Mouse (Mus musculus) heart, embryonic 12.5 days (tissue): ENCODE results near the gene Gm2696. TPM values are rescaled to one million over a fixed set of nuclear protein-coding genes. Genes with fewer than 3 reads are reported as not detected.
"Not testable (repeated sequence)": the region's sequence is repeated elsewhere in the genome, so short reads cannot be mapped to it uniquely, and the experiment has no call there.

Source experiments
- ATAC-seq: fragments of 200-750 bp; cut with Nextera tagmentation; 2 replicates; pipeline ENCODE4 v1.8.0; 2017; ENCODE audit warnings: moderate TSS enrichment, moderate library complexity; ENCODE audit not compliant: insufficient number of reproducible peaks, low FRiP score
- H3K27ac ChIP-seq: fragments of 300-500 bp; sonication (generic); 2 replicates; pipeline ENCODE4 v1.5.1; 2016; ENCODE audit warnings: mild to moderate bottlenecking, moderate library complexity; ENCODE audit not compliant: poor library complexity, severe bottlenecking
- H3K27me3 ChIP-seq: fragments of 300-500 bp; sonication (generic); replicated peaks from 2 replicates; pipeline ENCODE4 v1.6.1; 2016; ENCODE audit warnings: mild to moderate bottlenecking, moderate library complexity
- H3K36me3 ChIP-seq: fragments of 300-500 bp; sonication (generic); 2 replicates; pipeline ENCODE4 v1.6.1; 2016; ENCODE audit warnings: mild to moderate bottlenecking, moderate library complexity
- H3K4me1 ChIP-seq: fragments of 300-500 bp; sonication (generic); replicated peaks from 2 replicates; pipeline ENCODE4 v1.6.1; 2016; ENCODE audit warnings: mild to moderate bottlenecking
- H3K4me2 ChIP-seq: fragments of 300-500 bp; sonication (generic); 2 replicates; pipeline ENCODE4 v1.6.1; 2016; ENCODE audit warnings: mild to moderate bottlenecking, moderate library complexity
- H3K4me3 ChIP-seq: fragments of 300-500 bp; sonication (generic); 2 replicates; pipeline ENCODE4 v1.5.1; 2016; ENCODE audit warnings: mild to moderate bottlenecking
- H3K9ac ChIP-seq: fragments of 300-500 bp; sonication (generic); 2 replicates; pipeline ENCODE4 v1.6.1; 2016; ENCODE audit warnings: mild to moderate bottlenecking, moderate library complexity
- H3K9me3 ChIP-seq: fragments of 300-500 bp; sonication (generic); replicated peaks from 2 replicates; pipeline ENCODE4 v1.6.1; 2016; ENCODE audit warnings: mild to moderate bottlenecking, moderate library complexity
- WGBS: fragments of 180-500 bp; shearing (Covaris S2); methylation state at CpG from one replicate; pipeline ENCODE4 v1.1.7; 2016; 5-methylcytosine and 5-hydroxymethylcytosine counted together
- polyA plus RNA-seq: library from polyadenylated mRNA; unstranded; fragments of >200 nt; fragmentation: Nextera tagmentation; extraction: Ambion mirVana; gene quantifications from 2 replicates; pipeline ENCODE4 v1.2.1, GENCODE M21; 2016

Gm2696 gene
- polyA plus RNA-seq, 1 experiment from 2014 or later: not detected

- peaks cover 22% of the 10 kb centered on the region for H3K4me1 ChIP-seq
- WGBS: 35% methylated on average over 3 of the region's 3 CpGs
- not testable (repeated sequence) for H3K27ac ChIP-seq, H3K27me3 ChIP-seq, H3K36me3 ChIP-seq, H3K4me2 ChIP-seq, ATAC-seq, H3K9ac ChIP-seq, H3K9me3 ChIP-seq, H3K4me3 ChIP-seq
Measured at GRCm38 (mm10) chr10:77798164-77798920, 16.1 kb upstream of the Gm2696 start.

GRCm38 (mm10) chr10:77798921-77799508 is 15.5 kb upstream of the Gm2696 start, which contains the start of gene Gm19668:
Gm19668 (minus strand) TSS chr10:77799133.
- 53% methylated on average over 8 of the region's 8 CpGs for WGBS
- Histone ChIP-seq H3K4me2 (no peak within 1 kb of the TSS), H3K9ac (no peak within 1 kb of the TSS), H3K27me3 (no peaks in the 10 kb centered on the region), H3K4me3 (no peak within 1 kb of the TSS), H3K4me1 (peaks cover 22% of the 10 kb centered on the region), H3K36me3 (no peaks in the 10 kb centered on the region), H3K27ac (no peak within 1 kb of the TSS), H3K9me3 (no peaks in the 10 kb centered on the region)
- no peak for ATAC-seq

GRCm38 (mm10) chr10:77804095-77804494 is 10.4 kb upstream of the Gm2696 start:
- Histone ChIP-seq H3K36me3 (no peaks in the 10 kb centered on the region), H3K4me3 (no peak overlapping the region), H3K9me3 (0 out of 2 replicates have a peak, but pooled peaks cover 2% of the 10 kb centered on the region), H3K27ac (no peak overlapping the region), H3K4me2 (no peak overlapping the region), H3K9ac (no peak overlapping the region), H3K27me3 (no peaks in the 10 kb centered on the region), H3K4me1 (peaks cover 4% of the 10 kb centered on the region)
- ATAC-seq: no peak
- WGBS: 61% methylated on average over 3 of the region's 3 CpGs

GRCm38 (mm10) chr10:77811743-77812142 is 2.7 kb upstream of the Gm2696 start, which contains the start of gene Gm9507:
Gm9507 (minus strand) TSS chr10:77811843.
- H3K4me2 ChIP-seq: no peak within 1 kb of the TSS
- no peaks in the 10 kb centered on the region for H3K4me1 ChIP-seq
- H3K9ac ChIP-seq: no peak within 1 kb of the TSS
- H3K27me3 ChIP-seq: 0 out of 2 replicates have a peak, but pooled peaks cover 7% of the 10 kb centered on the region
- peaks cover 8% of the 10 kb centered on the region; the same call in 1 of the 2 replicates for H3K9me3 ChIP-seq
- no peak for ATAC-seq
- H3K27ac ChIP-seq: no peak within 1 kb of the TSS
- H3K4me3 ChIP-seq: no peak within 1 kb of the TSS
- no peaks in the 10 kb centered on the region for H3K36me3 ChIP-seq
- WGBS: 63% methylated on average over 5 of the region's 5 CpGs

GRCm38 (mm10) chr10:77815514-77815913 is 1.0 kb downstream of the Gm2696 start:
- Histone ChIP-seq H3K9me3 (no peaks in the 10 kb centered on the region), H3K36me3 (no peaks in the 10 kb centered on the region), H3K9ac (no peak overlapping the region), H3K27me3 (0 out of 2 replicates have a peak, but pooled peaks cover 7% of the 10 kb centered on the region), H3K4me3 (no peak overlapping the region), H3K4me1 (no peaks in the 10 kb centered on the region), H3K27ac (no peak overlapping the region), H3K4me2 (no peak overlapping the region)
- 19% methylated on average over 5 of the region's 5 CpGs for WGBS
- ATAC-seq: no peak

GRCm38 (mm10) chr10:77818523-77818922 is 4.0 kb downstream of the Gm2696 start:
- Histone ChIP-seq H3K4me2 (no peak overlapping the region), H3K4me3 (no peak overlapping the region), H3K9ac (no peak overlapping the region), H3K9me3 (0 out of 2 replicates have a peak, but pooled peaks cover 2% of the 10 kb centered on the region), H3K27me3 (0 out of 2 replicates have a peak, but pooled peaks cover 7% of the 10 kb centered on the region), H3K4me1 (no peaks in the 10 kb centered on the region), H3K36me3 (no peaks in the 10 kb centered on the region), H3K27ac (no peak overlapping the region)
- WGBS: 94% methylated on average over 4 of the region's 4 CpGs
- no peak for ATAC-seq

GRCm38 (mm10) chr10:77819203-77819602 is 4.7 kb downstream of the Gm2696 start:
- 41% methylated on average over 4 of the region's 4 CpGs for WGBS
- no peak overlapping the region for H3K4me3 ChIP-seq
- no peak overlapping the region for H3K27ac ChIP-seq
- no peak overlapping the region for H3K4me2 ChIP-seq
- no peak for ATAC-seq
- H3K4me1 ChIP-seq: no peaks in the 10 kb centered on the region
- no peak overlapping the region for H3K9ac ChIP-seq
- 0 out of 2 replicates have a peak, but pooled peaks cover 6% of the 10 kb centered on the region for H3K9me3 ChIP-seq
- 0 out of 2 replicates have a peak, but pooled peaks cover 4% of the 10 kb centered on the region for H3K27me3 ChIP-seq
- no peaks in the 10 kb centered on the region for H3K36me3 ChIP-seq

GRCm38 (mm10) chr10:77826951-77827350 is 12.5 kb downstream of the Gm2696 start, which contains the start of gene Krtap10-4:
Krtap10-4 (minus strand) TSS chr10:77827095.
- Histone ChIP-seq H3K4me2 (no peak within 1 kb of the TSS), H3K36me3 (no peaks in the 10 kb centered on the region), H3K9me3 (0 out of 2 replicates have a peak, but pooled peaks cover 6% of the 10 kb centered on the region), H3K4me3 (no peak within 1 kb of the TSS), H3K27ac (no peak within 1 kb of the TSS), H3K9ac (no peak within 1 kb of the TSS), H3K4me1 (no peaks in the 10 kb centered on the region), H3K27me3 (no peaks in the 10 kb centered on the region)
- WGBS: 53% methylated on average over 6 of the region's 6 CpGs
- ATAC-seq: no peak

GRCm38 (mm10) chr10:77835647-77836046 is 21.2 kb downstream of the Gm2696 start, which contains the start of gene Krtap10-10:
Krtap10-10 (plus strand) TSS chr10:77835947.
- Histone ChIP-seq H3K9ac (no peak within 1 kb of the TSS), H3K27ac (no peak within 1 kb of the TSS), H3K4me3 (no peak within 1 kb of the TSS), H3K27me3 (no peaks in the 10 kb centered on the region), H3K36me3 (no peaks in the 10 kb centered on the region), H3K4me1 (no peaks in the 10 kb centered on the region), H3K4me2 (no peak within 1 kb of the TSS), H3K9me3 (no peaks in the 10 kb centered on the region)
- WGBS: 65% methylated on average over 9 of the region's 9 CpGs
- ATAC-seq: no peak

- Histone ChIP-seq H3K4me2 (no peak overlapping the region), H3K27ac (no peak overlapping the region), H3K4me1 (no peaks in the 10 kb centered on the region), H3K9me3 (peaks cover 16% of the 10 kb centered on the region), H3K27me3 (no peaks in the 10 kb centered on the region), H3K4me3 (no peak overlapping the region), H3K36me3 (no peaks in the 10 kb centered on the region), H3K9ac (no peak overlapping the region)
- WGBS: 62% methylated on average over 6 of the region's 6 CpGs
- ATAC-seq: no peak
Measured at GRCm38 (mm10) chr10:77839006-77839405, 24.5 kb downstream of the Gm2696 start.

GRCm38 (mm10) chr10:77846503-77846902 is 32.0 kb downstream of the Gm2696 start, which contains the start of gene Gm36176:
Gm36176 (plus strand) TSS chr10:77846803.
- 45% methylated on average over 3 of the region's 3 CpGs for WGBS
- Histone ChIP-seq H3K4me1 (no peaks in the 10 kb centered on the region), H3K9me3 (peaks cover 20% of the 10 kb centered on the region), H3K36me3 (no peaks in the 10 kb centered on the region), H3K27ac (no peak within 1 kb of the TSS), H3K27me3 (no peaks in the 10 kb centered on the region), H3K9ac (no peak within 1 kb of the TSS), H3K4me2 (no peak within 1 kb of the TSS), H3K4me3 (no peak within 1 kb of the TSS)
- ATAC-seq: no peak
